27 mouse cellular contexts compared by ENCODE assay signal in genomic region chr1:138975945-138976344, GRCm38 (mm10). TPM values are rescaled to one million over a fixed set of nuclear protein-coding genes. Genes with fewer than 3 reads are reported as not detected.
DNase-seq lines count a peak whose midpoint lies in the region; ATAC-seq and TF ChIP-seq lines count a peak whose summit lies in the region.
"Had no signal": no experiment of that assay in that cellular context is flagged by ENCODE, and none has a peak within 500 bp of the region (broad histone marks: within the 10 kb centered on the region; RNA-seq: fewer than 3 reads in every experiment).

No protein-coding gene starts in this region.

- TF ChIP-seq RAD21 in CH12.LX (IDR thresholded peaks at IDR 0.05; ENCODE audit: low read depth, low read length), result no peak

- no peak overlapping the region for H3K4me2 ChIP-seq in CH12.LX (ENCODE audit: insufficient read depth, low read depth, poor library complexity, severe bottlenecking)
- H3K4me2 ChIP-seq in hindbrain, postnatal 0 days (ENCODE audit: low read depth, low read length), result no peak overlapping the region
- H3K4me2 ChIP-seq: embryonic facial prominence, embryonic 13.5 days; forebrain, embryonic 13.5 days; heart, embryonic 12.5 days; hindbrain, embryonic 12.5 days; limb, embryonic 13.5 days; liver, embryonic 12.5 days; lung, embryonic 14.5 days; midbrain, embryonic 15.5 days had no signal

- WGBS in embryonic facial prominence, embryonic 10.5 days, result 77% methylated on average over 1 of the region's 1 CpGs
- WGBS in hindbrain, postnatal 0 days, result 82% methylated on average over 1 of the region's 1 CpGs

- TF ChIP-seq EP300 in CH12.LX (IDR thresholded peaks at IDR 0.05; ENCODE audit: low read length), result peak; percentile 94

- intact Hi-C loops in left cerebral cortex, postnatal 10 days (cut with DNase I), result no loop called here

- TF ChIP-seq CTCF in CH12.LX (conservative IDR thresholded peaks at IDR 0.05 in 1 of 2, IDR thresholded peaks at IDR 0.05 in 1 of 2; ENCODE audit: low read depth in 2 of 2, low read length in 2 of 2), result no peak
- TF ChIP-seq CTCF in hindbrain, postnatal 0 days (IDR thresholded peaks at IDR 0.05; ENCODE audit: low read depth), result no peak

- in situ Hi-C loops in CH12.LX (cut with MboI; ENCODE audit: low pct_ligation_motif_present, low pct_unique_long_range_greater_than_20kb, low sequenced_read_pairs), result no loop called here

- peaks cover 11 to 61% of the 10 kb centered on the region in 2 experiments for H3K4me1 ChIP-seq in CH12.LX (ENCODE audit: control insufficient read depth in 1 of 2, insufficient read depth in 2 of 2)
- no peaks in the 10 kb centered on the region for H3K4me1 ChIP-seq in embryonic facial prominence, embryonic 10.5 days
- no peaks in the 10 kb centered on the region for H3K4me1 ChIP-seq in hindbrain, postnatal 0 days (ENCODE audit: insufficient read depth, low read length)
- H3K4me1 ChIP-seq: embryonic facial prominence, embryonic 13.5 days; forebrain, embryonic 13.5 days; hindbrain, embryonic 12.5 days; midbrain, embryonic 15.5 days had no signal

- H3K4me3 ChIP-seq in CH12.LX (replicated peaks in 1 of 3; ENCODE audit: low read depth in 2 of 3, low read length in 2 of 3, poor library complexity in 1 of 3), result no peak overlapping the region
- H3K4me3 ChIP-seq in embryonic facial prominence, embryonic 10.5 days, result no peak overlapping the region
- H3K4me3 ChIP-seq in hindbrain, postnatal 0 days (ENCODE audit: low read length), result no peak overlapping the region
- H3K4me3 ChIP-seq: embryonic facial prominence, embryonic 13.5 days; erythroblast, embryonic 14.5 days; forebrain, embryonic 13.5 days; heart, embryonic 12.5 days; hindbrain, embryonic 12.5 days; limb, embryonic 13.5 days; liver, embryonic 12.5 days; midbrain, embryonic 15.5 days; myocyte had no signal

- no peaks in the 10 kb centered on the region for H3K27me3 ChIP-seq in CH12.LX (replicated peaks)
- no peaks in the 10 kb centered on the region for H3K27me3 ChIP-seq in embryonic facial prominence, embryonic 10.5 days (replicated peaks; ENCODE audit: low read depth, poor library complexity, severe bottlenecking)
- H3K27me3 ChIP-seq in hindbrain, postnatal 0 days (ENCODE audit: insufficient read depth, low read length), result no peaks in the 10 kb centered on the region
- H3K27me3 ChIP-seq: embryonic facial prominence, embryonic 13.5 days; forebrain, embryonic 13.5 days; heart, embryonic 12.5 days; hindbrain, embryonic 12.5 days; limb, embryonic 13.5 days; liver, embryonic 12.5 days; midbrain, embryonic 15.5 days had no signal

- H3K27ac ChIP-seq in CH12.LX (ENCODE audit: insufficient read depth, low read depth), result no peak overlapping the region
- H3K27ac ChIP-seq in embryonic facial prominence, embryonic 10.5 days (replicated peaks), result no peak overlapping the region
- H3K27ac ChIP-seq in hindbrain, postnatal 0 days, result no peak overlapping the region
- H3K27ac ChIP-seq: embryonic facial prominence, embryonic 13.5 days; forebrain, embryonic 13.5 days; hindbrain, embryonic 12.5 days; kidney, postnatal 0 days; limb, embryonic 13.5 days; liver, embryonic 12.5 days; midbrain, embryonic 15.5 days; stomach, postnatal 0 days had no signal

- dilution Hi-C loops in CH12.LX (cut with MboI; ENCODE audit: extremely low pct_ligation_motif_present, extremely low pct_unique_long_range_greater_than_20kb, low sequenced_read_pairs), result no loop called here

- no peak for TF ChIP-seq POLR2A in CH12.LX (IDR thresholded peaks at IDR 0.05; ENCODE audit: low read depth, low read length)

- ATAC-seq in hematopoietic stem cell, adult 5-6 weeks (replicated peaks in 1 of 2; ENCODE audit: insufficient read depth in 1 of 2, low FRiP score in 2 of 2, low TSS enrichment in 1 of 2, low read depth in 1 of 2, poor library complexity in 2 of 2, severe bottlenecking in 2 of 2), result peak; percentile 57 to 65; a peak in 3 of 4 replicates
- peak; percentile 61 for ATAC-seq in monocyte, adult 5-6 weeks (replicated peaks; ENCODE audit: insufficient number of reproducible peaks, low FRiP score, low TSS enrichment, poor library complexity, severe bottlenecking)
- ATAC-seq in hindbrain, postnatal 0 days, result no peak
- ATAC-seq in erythroid progenitor cell, adult 5-6 weeks (replicated peaks; ENCODE audit: low FRiP score, poor library complexity, severe bottlenecking), result no peak
- ATAC-seq: forebrain, embryonic 13.5 days; liver, embryonic 12.5 days; midbrain, embryonic 15.5 days had no signal

- DNase-seq in 416B (ENCODE audit: low read depth) (peak; percentile 87), CH12.LX (ENCODE audit: extremely low read depth) (peak; percentile 60)
- DNase-seq in left cerebral cortex, postnatal 10 days (ENCODE audit: extremely low spot score in 1 of 2, low spot score in 2 of 2), result no peak
- DNase-seq in embryonic facial prominence, embryonic 10.5 days (ENCODE audit: low spot score), result no peak
- no peak for DNase-seq in hindbrain, postnatal 0 days (ENCODE audit: low spot score)
- DNase-seq: adrenal gland, postnatal 36 days; cerebellum, adult 9-11 months; heart, postnatal 10 days; kidney, adult 2 months; lung, embryonic 14.5 days; right cerebral cortex, adult 18-20 months; right cerebral cortex, postnatal 4 days; thymus, adult 2 months had no signal

- 0 out of 2 replicates have a peak overlapping the region, but pooled peaks have one; percentile 19 for H3K9ac ChIP-seq in CH12.LX (ENCODE audit: insufficient read depth, low read depth)
- no peak overlapping the region for H3K9ac ChIP-seq in hindbrain, postnatal 0 days (replicated peaks; ENCODE audit: low read length)
- H3K9ac ChIP-seq: embryonic facial prominence, embryonic 13.5 days; forebrain, embryonic 13.5 days; heart, embryonic 12.5 days; hindbrain, embryonic 12.5 days; limb, embryonic 13.5 days; liver, embryonic 12.5 days; lung, embryonic 14.5 days; midbrain, embryonic 15.5 days had no signal

- H3K36me3 ChIP-seq in CH12.LX (replicated peaks in 1 of 2; ENCODE audit: control insufficient read depth in 1 of 2, insufficient read depth in 1 of 2, low read length in 1 of 2), result peaks cover 0 to 17% of the 10 kb centered on the region in 2 experiments
- H3K36me3 ChIP-seq in embryonic facial prominence, embryonic 10.5 days (replicated peaks), result no peaks in the 10 kb centered on the region
- H3K36me3 ChIP-seq in hindbrain, postnatal 0 days (ENCODE audit: insufficient read depth, low read length), result no peaks in the 10 kb centered on the region
- H3K36me3 ChIP-seq: embryonic facial prominence, embryonic 13.5 days; heart, embryonic 12.5 days; hindbrain, embryonic 12.5 days; limb, embryonic 13.5 days; liver, embryonic 12.5 days; midbrain, embryonic 15.5 days had no signal

- peaks cover 32% of the 10 kb centered on the region for H3K79me2 ChIP-seq in CH12.LX (replicated peaks; ENCODE audit: control insufficient read depth, extremely low read depth, insufficient read depth, poor library complexity, severe bottlenecking)

- no peaks in the 10 kb centered on the region for H3K9me3 ChIP-seq in CH12.LX (replicated peaks; ENCODE audit: low read length)
- no peaks in the 10 kb centered on the region for H3K9me3 ChIP-seq in embryonic facial prominence, embryonic 10.5 days
- H3K9me3 ChIP-seq in hindbrain, postnatal 0 days (ENCODE audit: low read length), result no peaks in the 10 kb centered on the region
- H3K9me3 ChIP-seq: embryonic facial prominence, embryonic 13.5 days; forebrain, embryonic 13.5 days; heart, embryonic 12.5 days; hindbrain, embryonic 12.5 days; limb, embryonic 13.5 days; liver, embryonic 12.5 days; midbrain, embryonic 15.5 days had no signal

TF ChIP-seq in CH12.LX, 34 proteins besides CTCF, POLR2A, EP300 and RAD21:
- TF ChIP-seq MEF2A (IDR thresholded peaks at IDR 0.05; ENCODE audit: borderline replicate concordance, low read depth, low read length) (peak; percentile 34; the same call in 1 of the 2 replicates), NRF1 (IDR thresholded peaks at IDR 0.05; ENCODE audit: low read depth, low read length) (no peak), ETS1 (conservative IDR thresholded peaks at IDR 0.05; ENCODE audit: low read depth, low read length) (no peak), JUND (conservative IDR thresholded peaks at IDR 0.05; ENCODE audit: low read depth, low read length) (peak; percentile 90), BHLHE40 (IDR thresholded peaks at IDR 0.05; ENCODE audit: low read depth, low read length) (peak; percentile 60), MAFK (IDR thresholded peaks at IDR 0.05; ENCODE audit: insufficient replicate concordance, low read length) (0 out of 2 replicates have a peak, but pooled peaks have one; percentile 8), JUN (IDR thresholded peaks at IDR 0.05; ENCODE audit: insufficient read depth, low read depth, low read length) (0 out of 2 replicates have a peak, but pooled peaks have one; percentile 56), IRF4 (IDR thresholded peaks at IDR 0.05; ENCODE audit: low read depth, low read length) (peak; percentile 94), ZNF384 (IDR thresholded peaks at IDR 0.05; ENCODE audit: low read depth, low read length) (peak; percentile 94)

RNA-seq across cellular contexts. Expression of gene Dennd1b, which starts 12.7 kb away (rescaled TPM):
- total RNA-seq in CH12.LX (2012; rRNA removed) (8.0 and 10.6 TPM in 2 replicates), CH12.LX (2014; rRNA removed) (8.0 and 8.8 TPM in 2 replicates)
- 7.2 and 8.9 TPM in 2 replicates for polyA plus RNA-seq in CH12.LX (2012; ENCODE audit: insufficient read length, low read depth)
- total RNA-seq in hematopoietic stem cell, adult 5-6 weeks (2017), result 50.7 and 52.8 TPM in 2 replicates
- 37.3 to 60.9 TPM (median 40.9 TPM) in 3 replicates for total RNA-seq in monocyte, adult 5-6 weeks (2017)
- total RNA-seq in left cerebral cortex, postnatal 10 days (2021), result 10 to 100 TPM; 20.0 to 20.4 TPM
- 6.3 and 6.7 TPM in 2 replicates for polyA plus RNA-seq in embryonic facial prominence, embryonic 10.5 days (2016; fragmentation: Nextera tagmentation; extraction: Ambion mirVana)
- 25.4 and 30.9 TPM in 2 replicates for total RNA-seq in hindbrain, postnatal 0 days (2014; rRNA removed)
- 8.3 and 9.5 TPM in 2 replicates for polyA plus RNA-seq in hindbrain, postnatal 0 days (2015; fragmentation: Nextera tagmentation; extraction: Ambion mirVana)
- total RNA-seq in erythroid progenitor cell, adult 5-6 weeks (2015; ENCODE audit: low replicate concordance), result 8.6 and 15.1 TPM in 2 replicates
- total RNA-seq in erythroid progenitor cell, adult 5-6 weeks (2017; ENCODE audit: low replicate concordance), result 2.3 and 5.1 TPM in 2 replicates
- polyA plus RNA-seq: erythroblast, embryonic 14.5 days had no signal

Comparison
In these comparisons a context has a peak if more than half of its experiments do, and no peak if none do; other contexts are left out.
1. DNase-seq: peak in 416B (single experiment) and CH12.LX (single experiment); none in left cerebral cortex, postnatal 10 days (0 of 2), embryonic facial prominence, embryonic 10.5 days (single experiment) and hindbrain, postnatal 0 days (single experiment).
2. ATAC-seq: peak in hematopoietic stem cell, adult 5-6 weeks (2 of 2) and monocyte, adult 5-6 weeks (single experiment); none in hindbrain, postnatal 0 days (single experiment) and erythroid progenitor cell, adult 5-6 weeks (single experiment).